Mouse (Mus musculus) neural tube, embryonic 11.5 days (tissue): ENCODE data around the gene Scgb1b11. TPM values are rescaled to one million over a fixed set of nuclear protein-coding genes. Genes with fewer than 3 reads are reported as not detected.
"Not testable (repeated sequence)": the region's sequence is repeated elsewhere in the genome, so short reads cannot be mapped to it uniquely, and the experiment has no call there.

ENCODE experiments used
- ATAC-seq: fragments of 200-750 bp; cut with Nextera tagmentation; 2 replicates; pipeline ENCODE4 v1.8.0; 2017; ENCODE audit warnings: moderate number of reproducible peaks, mild to moderate bottlenecking, moderate TSS enrichment, moderate library complexity; ENCODE audit not compliant: insufficient read depth, low FRiP score, low TSS enrichment
- DNase-seq: peaks from one replicate; pipeline ENCODE4 v3.0.0-alpha.2; 2015; ENCODE audit warnings: low spot score
- H3K27ac ChIP-seq: fragments of 300-500 bp; sonication (generic); 2 replicates; pipeline ENCODE4 v1.5.1; 2014; ENCODE audit warnings: low read depth, mild to moderate bottlenecking, low read length
- H3K27me3 ChIP-seq: fragments of 300-500 bp; sonication (generic); 2 replicates; pipeline ENCODE4 v1.6.1; 2014; ENCODE audit warnings: mild to moderate bottlenecking, low read length, mixed read lengths; ENCODE audit not compliant: control insufficient read depth, insufficient read depth
- H3K36me3 ChIP-seq: fragments of 300-500 bp; sonication (generic); 2 replicates; pipeline ENCODE4 v1.6.1; 2014; ENCODE audit warnings: mild to moderate bottlenecking, low read length, moderate library complexity, mixed read lengths; ENCODE audit not compliant: control insufficient read depth, insufficient read depth
- H3K4me1 ChIP-seq: fragments of 300-500 bp; sonication (generic); 2 replicates; pipeline ENCODE4 v1.6.1; 2014; ENCODE audit warnings: low read length, mixed read lengths; ENCODE audit not compliant: control insufficient read depth, insufficient read depth
- H3K4me2 ChIP-seq: fragments of 300-500 bp; sonication (generic); 2 replicates; pipeline ENCODE4 v1.6.1; 2014; ENCODE audit warnings: low read depth, mild to moderate bottlenecking, moderate library complexity
- H3K4me3 ChIP-seq: fragments of 300-500 bp; sonication (generic); 2 replicates; pipeline ENCODE4 v1.5.1; 2014; ENCODE audit warnings: low read depth, low read length
- H3K9ac ChIP-seq: fragments of 300-500 bp; sonication (generic); 2 replicates; pipeline ENCODE4 v1.6.1; 2014; ENCODE audit warnings: mild to moderate bottlenecking, low read length
- H3K9me3 ChIP-seq: fragments of 300-500 bp; sonication (generic); 2 replicates; pipeline ENCODE4 v1.6.1; 2016; ENCODE audit warnings: low read length; ENCODE audit not compliant: control insufficient read depth
- WGBS: fragments of 180-500 bp; shearing (Covaris S2); extraction: QIAGEN DNeasy Blood & Tissue Kit; methylation state at CpG from one replicate; pipeline ENCODE4 v1.1.7; 2014; 5-methylcytosine and 5-hydroxymethylcytosine counted together
- polyA plus RNA-seq: library from polyadenylated mRNA; unstranded; fragments of >200 nt; fragmentation: Nextera tagmentation; extraction: Ambion mirVana; gene quantifications from 2 replicates; pipeline ENCODE4 v1.2.1, GENCODE M21; 2014

Gene Scgb1b11
- polyA plus RNA-seq: not detected in 2 replicates

DNA sequence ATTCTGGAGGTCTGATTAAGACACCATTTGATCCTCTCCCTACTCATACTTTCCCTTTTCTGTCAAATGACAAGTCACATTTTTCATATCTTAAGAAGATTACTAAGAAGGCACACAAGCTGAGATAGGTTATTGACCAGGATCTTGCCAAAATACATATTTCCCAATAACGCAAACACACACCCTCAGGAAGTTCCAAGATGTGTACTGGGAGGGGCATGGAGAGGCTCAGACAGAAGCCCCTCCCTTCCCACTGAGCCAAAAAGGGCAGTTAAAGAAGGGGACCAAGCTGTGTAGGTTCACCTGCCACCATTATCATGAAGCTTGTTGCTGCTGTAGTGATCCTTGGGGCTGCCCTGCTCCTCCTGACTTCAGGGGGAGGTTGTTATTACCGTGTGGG lies at the start of gene Scgb1b11:
Gene Scgb1b11, plus strand, starts transcription at position 301 of the 400 bp plus-strand sequence.
- WGBS: no CpG with 5 or more reads among the region's 2 CpGs
- H3K36me3 ChIP-seq, H3K9me3 ChIP-seq, H3K27me3 ChIP-seq, DNase-seq, H3K4me3 ChIP-seq, H3K4me1 ChIP-seq, H3K27ac ChIP-seq, H3K9ac ChIP-seq, ATAC-seq, H3K4me2 ChIP-seq: not testable (repeated sequence)

DNA sequence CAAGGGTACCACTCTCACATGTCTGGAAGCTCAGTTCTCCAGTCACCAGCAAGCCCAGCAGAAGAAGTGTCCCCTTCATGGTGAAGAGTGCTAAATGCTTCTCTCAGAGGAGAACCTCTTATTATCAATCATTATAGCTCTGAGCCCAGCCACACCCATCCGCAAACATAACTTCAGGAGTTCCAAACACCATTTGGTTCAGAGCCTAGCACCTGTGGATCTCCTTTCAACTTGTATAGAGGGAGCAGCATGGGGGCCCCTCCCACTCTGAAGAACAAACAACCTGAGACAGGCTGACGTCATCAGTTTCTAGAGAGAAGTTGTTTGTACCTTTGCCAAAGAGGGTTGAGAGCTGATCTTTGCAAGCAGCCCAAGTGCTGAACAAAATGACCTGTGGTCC lies 11.6 kb upstream of the Scgb1b11 start, which contains the start of gene Scgb2b11:
Gene Scgb2b11, minus strand, starts transcription at position 101 of the 400 bp plus-strand sequence.
- 78% methylated on average over 2 of the region's 2 CpGs for WGBS
- not testable (repeated sequence) for H3K4me1 ChIP-seq

More for the DNA sequence above, 11.6 kb upstream of the Scgb1b11 start, which contains the start of gene Scgb2b11:
- not testable (repeated sequence) for H3K9me3 ChIP-seq, H3K4me2 ChIP-seq, DNase-seq, H3K4me3 ChIP-seq, H3K9ac ChIP-seq, H3K27ac ChIP-seq, H3K27me3 ChIP-seq, ATAC-seq, H3K36me3 ChIP-seq

Other genes starting within 250 kb of the Scgb1b11 start
- not detected in 2 replicates for gene Scgb1b10, start 122.0 kb upstream of the Scgb1b11 start, polyA plus RNA-seq
- not detected in 2 replicates for gene Scgb2b11, start 11.7 kb upstream of the Scgb1b11 start, polyA plus RNA-seq
- not detected in 2 replicates for gene Scgb2b12, start 104.4 kb downstream of the Scgb1b11 start, polyA plus RNA-seq
- gene Scgb1b12, start 111.3 kb downstream of the Scgb1b11 start, polyA plus RNA-seq: not detected in 2 replicates
- gene Scgb1b29, start 218.7 kb downstream of the Scgb1b11 start, polyA plus RNA-seq: not detected in 2 replicates